Mouse (Mus musculus) embryonic fibroblast, embryonic 13.5 days (primary cell): Measurements from ENCODE around the gene Postn.

Source experiments
- CTCF ChIP-seq: IDR thresholded peaks from 2 replicates; pipeline ENCODE4 v1.5.1; 2011; ENCODE audit warnings: mild to moderate bottlenecking, control low read depth, low read length, moderate library complexity, borderline replicate concordance; ENCODE audit not compliant: insufficient read depth
- POLR2A ChIP-seq: IDR thresholded peaks from 2 replicates; pipeline ENCODE4 v1.6.1; 2011; ENCODE audit warnings: low read depth, mild to moderate bottlenecking, control low read depth, low read length, moderate library complexity

DNA sequence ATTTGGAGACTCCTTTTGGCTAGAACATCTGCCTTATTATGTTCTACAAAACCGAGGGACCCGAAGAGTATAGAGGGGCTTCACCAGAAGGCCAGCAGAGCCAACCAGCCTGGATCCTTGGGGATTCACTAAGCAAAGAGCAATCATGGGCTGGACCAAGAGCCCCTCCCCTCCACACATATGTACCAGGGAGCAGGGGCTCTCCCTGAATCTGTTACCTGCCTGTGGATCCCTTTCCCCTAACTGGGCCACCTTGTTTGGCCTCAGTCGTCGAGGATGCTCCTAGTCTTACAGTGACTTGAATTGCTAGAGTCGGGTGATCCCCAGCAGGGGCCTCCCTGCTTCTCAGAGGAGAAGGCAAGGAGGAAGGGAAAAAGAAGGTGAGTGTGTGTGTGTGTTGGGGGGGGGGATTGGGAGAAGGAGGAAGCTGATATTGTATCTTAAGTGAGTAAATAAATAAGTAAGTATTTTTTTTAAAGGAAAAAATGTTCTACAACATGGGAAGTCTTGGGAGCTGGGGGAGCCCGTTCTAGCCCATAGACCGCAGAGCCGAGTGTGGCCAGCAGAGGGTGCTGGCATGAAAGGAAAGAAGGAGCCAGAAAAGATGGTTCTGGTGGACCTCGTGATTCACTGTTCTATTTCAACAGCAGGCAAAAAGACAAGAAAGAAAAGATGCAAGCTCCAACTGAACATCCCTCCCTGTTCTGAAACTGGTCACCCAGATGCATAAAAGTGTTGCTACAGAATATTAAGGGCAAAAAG, 7.8 kb upstream of the Postn start:
- TF ChIP-seq POLR2A (no peak), CTCF (peak; percentile 71)
